Mouse (Mus musculus): ENCODE data around the gene Pld6.

Pld6 gene

GRCm38 (mm10) chr11:59786444-59787198 is 824 bp downstream of the Pld6 start:
- DNase-seq (ENCODE audit: low read depth, low spot score): no peak

DNA sequence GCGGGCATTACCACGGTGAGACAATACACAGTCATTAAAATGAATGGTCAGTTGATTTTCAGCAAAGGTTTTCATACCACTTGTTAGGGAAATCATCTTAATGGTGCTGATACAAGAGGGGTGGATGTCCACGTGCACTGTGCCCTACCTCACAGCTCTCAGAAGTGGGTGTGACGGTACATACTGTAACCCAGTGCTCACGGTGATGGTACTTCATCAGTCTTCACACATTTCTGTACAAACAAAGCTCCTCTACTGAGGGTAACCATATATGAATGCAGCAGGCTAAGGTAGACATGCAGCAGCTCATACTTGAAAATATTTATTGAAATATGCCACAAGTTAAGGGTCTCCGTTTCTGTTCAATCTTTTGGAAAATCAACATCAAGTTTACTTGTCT is 3.9 kb downstream of the Pld6 start:
- no peak for DNase-seq (ENCODE audit: low read depth, low spot score)

DNA sequence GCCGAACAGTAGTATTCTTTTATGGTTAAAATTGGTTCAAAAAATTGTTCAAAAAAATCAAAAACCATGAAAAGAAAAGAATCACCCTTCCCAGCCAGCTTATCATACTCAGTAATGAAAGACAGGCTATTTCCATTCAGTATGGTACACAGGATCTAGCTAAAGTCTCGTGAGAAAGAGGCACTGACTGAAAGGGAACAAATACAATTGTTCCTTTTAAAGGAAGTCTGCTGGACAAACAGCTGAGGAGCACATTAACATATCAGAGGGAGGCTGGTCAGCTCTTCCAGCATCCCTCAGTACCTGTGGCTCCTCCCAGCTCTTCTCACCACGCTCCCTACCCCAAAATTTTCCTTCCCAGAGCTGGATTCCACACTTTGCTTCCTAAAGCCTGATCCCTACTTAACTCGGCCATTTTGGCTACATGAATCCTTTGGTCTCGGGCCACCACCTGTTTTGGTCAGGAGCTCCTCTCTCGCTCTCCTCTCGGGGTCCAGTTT is 5.3 kb downstream of the Pld6 start:
- no peak for DNase-seq (ENCODE audit: low read depth, low spot score)

DNA sequence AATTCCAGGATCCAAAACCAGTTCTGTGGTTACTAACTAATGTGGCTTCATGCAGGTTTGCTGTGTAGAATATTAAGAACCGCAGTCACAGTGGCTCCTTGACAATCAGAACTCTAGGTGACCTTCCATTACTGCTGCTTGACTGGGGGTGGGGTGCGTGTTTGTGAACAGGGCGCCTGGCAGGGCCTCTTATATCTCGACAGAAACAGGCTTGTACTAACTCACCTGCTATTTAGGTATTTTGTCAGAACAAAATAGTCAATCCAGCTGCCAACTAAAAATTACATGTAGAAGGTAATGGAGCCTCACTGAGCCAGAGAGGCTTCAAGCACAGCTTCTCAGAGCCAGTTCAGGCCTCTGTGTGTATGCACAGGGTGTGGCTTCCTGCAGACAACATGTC is 7.2 kb downstream of the Pld6 start:
- DNase-seq (ENCODE audit: low read depth, low spot score): no peak

GRCm38 (mm10) chr11:59779406-59779805 is 8.0 kb downstream of the Pld6 start:
- no peak for DNase-seq (ENCODE audit: low read depth, low spot score)

- DNase-seq (ENCODE audit: low read depth, low spot score): no peak
Measured at GRCm38 (mm10) chr11:59778874-59779223, 8.6 kb downstream of the Pld6 start.

DNA sequence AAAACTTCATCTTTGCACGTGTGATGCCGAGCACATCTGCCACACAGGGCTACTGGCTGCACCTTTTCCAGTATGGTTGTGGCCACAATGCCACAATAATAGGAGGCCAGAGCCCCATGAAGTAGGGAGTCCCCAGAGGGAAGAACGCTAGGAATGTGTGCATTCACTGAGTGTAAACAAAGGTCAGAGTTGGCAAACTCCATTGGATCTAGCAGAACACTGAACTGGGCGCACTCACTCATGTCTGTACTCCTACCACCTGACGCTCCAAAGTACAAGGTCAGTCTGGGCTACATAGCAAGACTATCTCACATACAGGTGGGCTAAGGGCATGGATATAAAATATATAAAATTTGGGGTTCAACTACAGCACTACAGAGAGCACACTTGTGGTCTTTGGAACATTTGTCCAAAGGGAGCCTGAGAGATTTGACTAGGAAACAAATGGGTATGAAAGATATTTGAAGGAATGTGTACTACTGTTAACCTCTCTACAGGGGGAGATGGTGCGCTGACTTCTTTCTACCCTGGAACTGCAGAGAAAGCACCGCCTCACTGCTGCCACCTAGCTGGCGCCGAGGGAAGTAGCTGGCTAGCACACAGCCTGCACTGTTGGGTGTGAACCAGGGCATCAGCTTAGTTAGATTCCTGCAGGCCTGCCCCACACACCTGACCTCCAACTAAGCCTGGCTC is 9.1 kb downstream of the Pld6 start:
- no peak for DNase-seq (ENCODE audit: low read depth, low spot score)

DNA sequence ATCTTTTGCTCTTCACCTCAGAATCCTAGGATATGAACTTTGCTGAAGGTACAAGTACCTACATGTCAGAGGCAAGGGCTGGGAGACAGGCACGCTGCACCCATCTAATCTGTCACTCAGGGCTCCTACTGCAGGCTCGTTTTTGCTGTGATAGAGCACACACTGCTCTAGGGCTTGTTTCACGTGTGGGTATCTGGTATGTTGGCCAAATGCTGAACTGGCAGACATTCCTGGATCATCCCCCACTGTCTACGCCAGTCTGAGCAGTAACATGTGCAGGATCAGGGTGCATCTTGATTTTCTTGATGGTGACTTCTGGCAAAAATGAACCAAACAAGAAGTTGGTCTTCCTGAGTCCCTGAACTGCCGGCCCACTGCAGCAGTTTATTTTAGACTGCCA is 10.2 kb downstream of the Pld6 start:
- no peak for DNase-seq (ENCODE audit: low read depth, low spot score)

GRCm38 (mm10) chr11:59775435-59776148 is 11.9 kb downstream of the Pld6 start:
- no peak for DNase-seq (ENCODE audit: low read depth, low spot score)

- no peak for DNase-seq (ENCODE audit: low read depth, low spot score)
Measured at GRCm38 (mm10) chr11:59774522-59774921, 12.9 kb downstream of the Pld6 start.

DNA sequence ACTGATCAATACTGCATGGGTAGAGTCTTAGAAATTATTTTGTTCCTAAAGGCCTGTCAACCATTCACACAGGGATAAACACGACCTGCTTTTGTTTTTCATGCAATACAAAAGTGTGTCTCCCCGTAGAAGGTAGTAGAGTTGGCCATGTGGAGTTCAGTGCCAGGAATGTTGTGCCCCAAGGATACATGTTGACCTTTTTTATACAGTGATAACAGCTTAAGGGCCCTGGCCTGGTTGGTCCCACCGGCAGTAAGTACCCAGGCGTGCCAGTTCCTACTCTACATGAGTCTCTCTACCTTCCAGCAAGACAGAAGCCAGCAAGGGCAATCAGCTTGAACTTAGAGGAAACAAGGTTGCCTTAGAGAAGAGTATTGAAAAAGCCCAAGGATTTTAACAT is 14.5 kb downstream of the Pld6 start:
- DNase-seq (ENCODE audit: low read depth, low spot score): no peak

DNA sequence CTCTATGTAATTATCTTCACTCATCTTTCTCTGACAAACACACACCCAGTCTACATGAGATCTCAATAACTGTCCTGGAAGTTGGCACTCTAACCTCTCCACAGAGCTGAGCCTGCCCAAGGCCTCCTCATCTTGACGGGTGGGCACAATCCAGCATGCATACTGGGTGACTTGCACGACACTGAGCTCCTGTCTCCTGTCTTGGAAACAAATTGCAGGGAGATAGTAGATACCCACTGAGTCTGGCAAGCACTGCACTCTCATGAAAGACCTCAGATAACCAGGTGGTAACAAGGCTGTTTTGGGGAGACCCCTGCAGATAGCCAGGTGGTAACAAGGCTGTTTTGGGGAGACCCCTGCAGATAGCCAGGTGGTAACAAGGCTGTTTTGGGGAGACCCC is 15.2 kb downstream of the Pld6 start:
- DNase-seq (ENCODE audit: low read depth, low spot score): no peak

GRCm38 (mm10) chr11:59770753-59771152 is 16.7 kb downstream of the Pld6 start:
- DNase-seq (ENCODE audit: low read depth, low spot score): no peak

DNA sequence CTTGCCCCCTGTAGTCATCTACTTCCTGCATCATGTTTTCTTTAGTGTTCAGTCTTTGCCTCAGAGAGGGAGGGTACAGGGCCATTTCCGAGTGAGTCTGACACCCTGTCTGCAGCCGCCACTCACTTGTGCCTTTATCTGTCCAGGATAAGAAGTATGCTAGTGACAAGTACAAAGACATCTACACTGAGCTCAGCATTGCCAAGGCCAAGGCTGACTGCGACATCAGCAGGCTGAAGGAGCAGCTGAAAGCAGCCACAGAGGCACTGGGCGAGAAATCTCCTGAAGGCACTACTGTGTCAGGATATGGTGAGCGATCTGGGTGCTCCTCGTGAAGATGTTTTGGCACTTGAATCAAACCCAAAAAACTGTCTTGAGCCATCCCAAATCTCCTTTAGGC is 17.7 kb downstream of the Pld6 start:
- DNase-seq (ENCODE audit: low read depth, low spot score): no peak

GRCm38 (mm10) chr11:59769307-59769706 is 18.1 kb downstream of the Pld6 start:
- DNase-seq (ENCODE audit: low read depth, low spot score): no peak

- DNase-seq (ENCODE audit: low read depth, low spot score): no peak
Measured at GRCm38 (mm10) chr11:59760796-59761195, 26.6 kb downstream of the Pld6 start.

GRCm38 (mm10) chr11:59759626-59760025 is 27.8 kb downstream of the Pld6 start:
- no peak for DNase-seq (ENCODE audit: low read depth, low spot score)

GRCm38 (mm10) chr11:59759178-59759577 is 28.3 kb downstream of the Pld6 start:
- peak; percentile 40 for DNase-seq (ENCODE audit: low read depth, low spot score)

- no peak for DNase-seq (ENCODE audit: low read depth, low spot score)
Measured at GRCm38 (mm10) chr11:59758191-59758985, 29.1 kb downstream of the Pld6 start.

GRCm38 (mm10) chr11:59756351-59756750 is 31.1 kb downstream of the Pld6 start:
- DNase-seq (ENCODE audit: low read depth, low spot score): no peak

DNA sequence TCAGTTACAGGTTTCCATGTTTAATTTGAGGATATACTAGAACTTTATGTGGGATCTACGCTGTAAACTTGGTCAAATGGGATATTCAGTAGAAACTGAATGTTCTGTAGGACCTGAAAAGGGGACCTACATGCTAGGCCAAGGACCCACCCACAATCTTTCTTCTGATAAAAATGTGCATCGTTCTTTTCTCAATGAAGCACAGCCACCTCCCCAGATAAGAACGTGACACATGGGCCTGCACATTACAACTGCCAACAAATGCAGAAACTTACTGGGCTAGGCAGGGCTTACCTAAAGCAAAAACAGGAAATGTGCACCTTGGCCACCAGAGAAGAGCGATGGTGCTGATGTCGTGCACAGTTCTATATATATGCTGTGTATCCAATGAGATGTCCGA is 32.9 kb downstream of the Pld6 start:
- DNase-seq (ENCODE audit: low read depth, low spot score): no peak

DNA sequence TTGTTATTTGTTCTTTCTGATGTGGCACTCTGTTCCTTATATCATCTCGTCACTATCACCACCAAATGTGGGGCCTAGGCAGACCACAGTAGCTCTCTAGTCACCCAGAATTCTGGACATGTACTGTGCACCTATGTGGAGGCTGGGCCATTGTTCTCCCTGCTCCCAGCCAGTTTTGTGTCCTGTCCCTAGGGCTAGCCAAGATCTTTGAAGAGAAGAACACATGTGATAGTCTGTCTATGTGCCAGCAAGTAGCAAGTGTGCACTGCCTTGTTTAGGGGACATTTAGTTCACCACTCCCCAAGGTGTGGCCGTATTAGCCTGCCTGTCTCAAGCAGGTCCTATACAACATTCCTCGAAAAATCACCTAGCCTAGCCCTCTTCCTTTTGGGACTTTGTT is 38.4 kb downstream of the Pld6 start:
- DNase-seq (ENCODE audit: low read depth, low spot score): no peak
